Mouse (Mus musculus): ENCODE results near the gene Ell2. TPM values are rescaled to one million over a fixed set of nuclear protein-coding genes. Genes with fewer than 3 reads are reported as not detected.

Ell2 gene
- polyA plus RNA-seq, 1 experiment = 27.3 TPM

DNA sequence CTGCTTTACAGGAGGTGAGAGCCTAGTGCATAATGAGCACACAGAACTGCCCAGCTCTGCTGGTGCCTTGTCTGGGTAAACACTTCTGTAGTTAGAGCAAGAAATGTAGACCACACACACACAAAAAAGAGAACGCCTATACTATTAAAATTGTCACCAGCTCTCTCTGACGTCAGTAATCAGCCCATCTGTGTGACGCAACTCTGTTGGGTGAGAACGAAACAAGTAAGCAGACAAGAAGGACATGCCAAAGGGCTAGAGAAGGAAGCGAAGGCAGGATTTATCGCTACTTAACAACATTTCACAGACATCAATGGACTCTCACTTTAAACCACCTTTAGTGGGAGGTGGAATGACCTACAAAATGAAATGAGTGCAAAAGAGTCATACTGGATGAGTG lies 71.6 kb downstream of the Ell2 start:
- 53% methylated on average over 6 of the region's 6 CpGs for WGBS
- Histone ChIP-seq H3K27ac (ENCODE audit: control insufficient read depth, insufficient read depth, low read depth, low read length, poor library complexity) (no peak overlapping the region), H3K4me3 (replicated peaks; ENCODE audit: control insufficient read depth, low read depth, low read length) (no peak overlapping the region)

DNA sequence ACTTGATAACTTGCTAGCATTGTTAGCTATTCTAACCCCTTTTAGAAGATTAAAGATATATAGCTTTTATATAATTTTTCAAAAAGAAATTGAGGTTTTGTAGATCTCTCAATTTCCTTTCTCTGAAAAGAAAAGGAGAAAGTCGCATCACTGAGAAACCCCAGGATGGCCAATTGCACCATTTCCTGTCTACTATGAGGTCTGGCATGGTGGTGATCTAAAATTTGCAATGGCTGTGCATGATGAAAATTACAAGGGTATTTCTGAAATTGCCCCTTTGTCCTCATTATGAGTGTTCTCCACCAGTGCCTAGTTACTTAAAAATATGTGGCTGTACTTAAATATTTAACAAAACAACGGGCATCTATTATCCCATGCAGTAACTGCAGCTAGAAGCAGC lies 72.6 kb downstream of the Ell2 start:
- Histone ChIP-seq H3K27ac (ENCODE audit: control insufficient read depth, insufficient read depth, low read depth, low read length, poor library complexity) (no peak overlapping the region), H3K4me1 (ENCODE audit: control insufficient read depth, insufficient read depth, low read length) (no peaks in the 10 kb centered on the region; the same call in none of the 2 replicates), H3K4me3 (replicated peaks; ENCODE audit: control insufficient read depth, low read depth, low read length) (no peak overlapping the region)
- no peak for TF ChIP-seq POLR2A (IDR thresholded peaks at IDR 0.05; ENCODE audit: borderline replicate concordance, control insufficient read depth, low read depth, low read length)
- no peak for TF ChIP-seq CTCF (IDR thresholded peaks at IDR 0.05; ENCODE audit: control insufficient read depth, insufficient read depth, low read length)
- WGBS = 54% methylated on average over 2 of the region's 2 CpGs

More for the DNA sequence above, 71.6 kb downstream of the Ell2 start:
- TF ChIP-seq CTCF (IDR thresholded peaks at IDR 0.05; ENCODE audit: control insufficient read depth, insufficient read depth, low read length) = no peak
- TF ChIP-seq POLR2A (IDR thresholded peaks at IDR 0.05; ENCODE audit: borderline replicate concordance, control insufficient read depth, low read depth, low read length) = no peak
- H3K4me1 ChIP-seq (ENCODE audit: control insufficient read depth, insufficient read depth, low read length) = no peaks in the 10 kb centered on the region; the same call in none of the 2 replicates

DNA sequence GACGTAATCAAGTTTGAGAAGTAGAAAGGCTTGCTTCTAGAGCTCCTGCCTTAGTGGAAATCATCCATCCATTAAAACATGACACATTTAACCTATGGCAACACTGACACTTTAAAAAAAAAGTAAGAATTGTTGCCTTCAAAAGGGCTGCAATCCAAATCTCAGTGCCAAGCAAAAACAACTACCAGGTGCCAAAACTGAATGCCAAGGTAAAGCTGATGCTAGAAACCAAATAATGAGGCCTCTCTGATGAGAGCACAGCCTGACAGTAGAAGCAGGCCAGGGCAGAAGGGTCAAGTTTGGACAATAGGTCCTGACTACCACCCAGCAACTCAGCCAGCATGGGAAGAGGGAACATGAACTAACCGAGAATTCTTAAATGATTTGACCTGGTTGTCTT lies 73.5 kb downstream of the Ell2 start:
- WGBS = 86% methylated on average over 2 of the region's 2 CpGs
- TF ChIP-seq POLR2A (IDR thresholded peaks at IDR 0.05; ENCODE audit: borderline replicate concordance, control insufficient read depth, low read depth, low read length) (no peak), CTCF (IDR thresholded peaks at IDR 0.05; ENCODE audit: control insufficient read depth, insufficient read depth, low read length) (no peak)
- Histone ChIP-seq H3K4me3 (replicated peaks; ENCODE audit: control insufficient read depth, low read depth, low read length) (no peak overlapping the region), H3K27ac (ENCODE audit: control insufficient read depth, insufficient read depth, low read depth, low read length, poor library complexity) (no peak overlapping the region), H3K4me1 (ENCODE audit: control insufficient read depth, insufficient read depth, low read length) (no peaks in the 10 kb centered on the region; the same call in none of the 2 replicates)

DNA sequence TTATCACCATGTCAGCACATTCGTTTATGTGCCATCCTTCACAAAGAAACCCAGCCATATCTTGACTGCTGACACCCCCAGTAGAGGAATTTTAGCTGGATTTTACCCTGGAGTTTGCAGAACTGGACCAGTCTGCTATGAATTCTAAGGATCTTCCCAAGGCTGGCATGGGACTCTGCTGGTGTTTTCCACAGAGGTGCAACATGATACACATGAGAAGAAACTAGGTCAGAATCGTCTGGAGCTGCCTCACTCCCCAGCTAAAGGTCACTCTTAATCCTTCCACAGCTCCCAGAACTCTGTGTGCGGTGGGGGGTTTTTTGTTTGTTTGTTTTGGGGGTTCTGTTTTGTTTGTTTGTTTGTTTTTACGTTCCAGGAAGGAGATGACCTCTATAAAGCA lies 79.2 kb downstream of the Ell2 start:
- 78% methylated on average over 4 of the region's 4 CpGs for WGBS
- Histone ChIP-seq H3K4me1 (ENCODE audit: control insufficient read depth, insufficient read depth, low read length) (peaks cover 4% of the 10 kb centered on the region), H3K4me3 (replicated peaks; ENCODE audit: control insufficient read depth, low read depth, low read length) (no peak overlapping the region), H3K27ac (ENCODE audit: control insufficient read depth, insufficient read depth, low read depth, low read length, poor library complexity) (no peak overlapping the region)
- TF ChIP-seq POLR2A (IDR thresholded peaks at IDR 0.05; ENCODE audit: borderline replicate concordance, control insufficient read depth, low read depth, low read length) = no peak
- no peak for TF ChIP-seq CTCF (IDR thresholded peaks at IDR 0.05; ENCODE audit: control insufficient read depth, insufficient read depth, low read length)

DNA sequence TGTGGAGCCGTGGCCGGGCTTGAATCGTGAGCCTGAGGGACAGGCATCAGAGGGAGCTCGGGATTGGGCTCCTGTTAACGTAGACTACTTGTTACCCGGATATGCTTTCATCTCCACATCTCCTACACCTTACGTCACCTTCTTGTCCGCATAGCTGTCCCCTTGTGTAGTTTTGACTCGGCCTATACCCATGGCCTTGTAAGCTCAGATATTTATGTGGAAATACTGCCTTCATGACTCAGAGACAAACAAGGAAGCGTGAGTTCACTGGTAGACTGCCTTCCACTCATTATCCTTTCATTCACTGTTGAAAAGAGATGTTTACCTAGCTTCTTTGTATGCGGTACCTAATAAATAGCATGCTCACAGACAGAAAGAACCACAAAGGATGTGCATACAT lies 79.7 kb downstream of the Ell2 start:
- Histone ChIP-seq H3K4me1 (ENCODE audit: control insufficient read depth, insufficient read depth, low read length) (peaks cover 4% of the 10 kb centered on the region), H3K4me3 (replicated peaks; ENCODE audit: control insufficient read depth, low read depth, low read length) (no peak overlapping the region), H3K27ac (ENCODE audit: control insufficient read depth, insufficient read depth, low read depth, low read length, poor library complexity) (no peak overlapping the region)
- 90% methylated on average over 11 of the region's 11 CpGs for WGBS
- no peak for TF ChIP-seq CTCF (IDR thresholded peaks at IDR 0.05; ENCODE audit: control insufficient read depth, insufficient read depth, low read length)
- no peak for TF ChIP-seq POLR2A (IDR thresholded peaks at IDR 0.05; ENCODE audit: borderline replicate concordance, control insufficient read depth, low read depth, low read length)

DNA sequence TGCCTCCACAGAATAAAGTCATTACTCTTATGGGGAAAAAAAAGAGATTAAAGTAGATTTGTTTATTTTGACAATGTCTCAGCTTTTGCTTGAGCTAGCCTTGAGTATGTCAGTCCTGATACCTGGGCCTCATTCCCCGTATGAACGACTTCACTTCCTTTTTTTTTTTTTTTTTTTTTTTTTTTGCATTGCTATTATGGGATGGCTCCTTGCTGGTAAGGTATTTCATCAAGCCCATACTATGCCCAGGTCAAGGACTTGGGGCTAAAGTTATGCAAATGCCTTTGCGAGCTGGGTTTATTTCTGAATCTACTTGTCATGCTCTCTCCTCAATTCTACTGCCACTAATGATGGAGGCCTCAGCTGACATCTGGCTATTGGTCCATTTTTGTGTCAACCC lies 80.8 kb downstream of the Ell2 start:
- WGBS = 36% methylated on average over 3 of the region's 3 CpGs
- no peak overlapping the region for H3K4me3 ChIP-seq (replicated peaks; ENCODE audit: control insufficient read depth, low read depth, low read length)
- no peak overlapping the region for H3K27ac ChIP-seq (ENCODE audit: control insufficient read depth, insufficient read depth, low read depth, low read length, poor library complexity)
- no peak for TF ChIP-seq CTCF (IDR thresholded peaks at IDR 0.05; ENCODE audit: control insufficient read depth, insufficient read depth, low read length)
- no peak for TF ChIP-seq POLR2A (IDR thresholded peaks at IDR 0.05; ENCODE audit: borderline replicate concordance, control insufficient read depth, low read depth, low read length)
- H3K4me1 ChIP-seq (ENCODE audit: control insufficient read depth, insufficient read depth, low read length) = peaks cover 4% of the 10 kb centered on the region

DNA sequence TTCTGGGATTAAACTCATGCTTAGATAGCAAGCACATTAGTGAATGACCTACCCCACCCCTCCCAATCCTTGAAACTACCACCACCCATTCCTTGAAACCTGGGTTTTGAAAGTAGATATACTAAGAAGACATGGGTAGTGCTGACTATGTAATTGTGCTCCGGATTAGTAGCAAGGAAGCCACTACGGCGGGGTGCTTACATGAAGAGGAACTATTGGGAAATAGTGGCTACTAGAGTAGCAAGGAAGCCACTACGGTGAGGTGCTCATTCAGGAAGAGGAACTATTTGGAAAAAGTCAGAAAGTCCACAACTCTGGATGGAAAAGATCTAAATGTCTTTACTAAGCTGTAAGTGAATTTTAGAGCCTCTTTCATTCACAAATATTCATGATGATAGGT lies 81.6 kb downstream of the Ell2 start:
- H3K27ac ChIP-seq (ENCODE audit: control insufficient read depth, insufficient read depth, low read depth, low read length, poor library complexity) = no peak overlapping the region
- H3K4me3 ChIP-seq (replicated peaks; ENCODE audit: control insufficient read depth, low read depth, low read length) = no peak overlapping the region
- peaks cover 4% of the 10 kb centered on the region for H3K4me1 ChIP-seq (ENCODE audit: control insufficient read depth, insufficient read depth, low read length)
- TF ChIP-seq CTCF (IDR thresholded peaks at IDR 0.05; ENCODE audit: control insufficient read depth, insufficient read depth, low read length) = no peak
- TF ChIP-seq POLR2A (IDR thresholded peaks at IDR 0.05; ENCODE audit: borderline replicate concordance, control insufficient read depth, low read depth, low read length) = no peak
- WGBS = 15% methylated on average over 4 of the region's 4 CpGs

DNA sequence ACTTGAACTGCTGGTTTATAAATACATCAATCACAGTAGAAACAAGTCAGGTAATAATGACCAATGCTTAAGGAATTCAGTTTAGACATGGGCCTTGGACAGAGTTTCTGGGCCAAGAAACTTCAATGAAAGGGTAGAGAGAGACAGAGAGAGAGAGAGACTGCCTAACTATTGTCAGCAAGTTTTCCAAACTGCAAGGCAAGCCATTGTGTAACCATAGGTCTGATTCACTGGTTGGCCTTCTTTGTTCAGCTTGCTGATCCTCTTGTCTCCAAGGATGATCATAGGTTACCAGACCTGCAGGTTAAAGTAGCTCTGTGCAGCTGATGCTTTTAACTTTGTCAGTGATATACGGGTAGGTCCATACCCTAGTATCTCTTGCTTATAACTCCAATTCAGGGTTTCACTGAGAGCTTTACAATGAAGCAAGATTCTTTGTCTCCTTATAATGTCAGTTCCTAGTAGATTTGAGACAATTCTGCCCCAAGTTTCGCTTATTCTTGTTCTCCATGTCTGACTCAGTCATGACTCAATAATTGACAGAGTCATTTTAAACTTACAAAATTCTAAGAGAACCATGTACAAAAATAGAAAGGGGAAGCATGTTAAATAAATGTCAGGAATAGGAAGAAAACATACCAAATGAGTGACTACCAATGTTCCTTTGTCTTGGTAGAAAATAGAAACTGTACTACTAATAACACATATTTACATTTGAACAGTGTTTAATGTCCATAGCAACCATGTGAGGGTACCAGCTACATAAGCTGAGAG lies 82.7 kb downstream of the Ell2 start:
- Histone ChIP-seq H3K4me1 (ENCODE audit: control insufficient read depth, insufficient read depth, low read length) (peaks cover 4% of the 10 kb centered on the region), H3K4me3 (replicated peaks; ENCODE audit: control insufficient read depth, low read depth, low read length) (no peak overlapping the region), H3K27ac (ENCODE audit: control insufficient read depth, insufficient read depth, low read depth, low read length, poor library complexity) (peak overlapping the region; percentile 45; the same call in 1 of the 2 replicates)
- no peak for TF ChIP-seq POLR2A (IDR thresholded peaks at IDR 0.05; ENCODE audit: borderline replicate concordance, control insufficient read depth, low read depth, low read length)
- TF ChIP-seq CTCF (IDR thresholded peaks at IDR 0.05; ENCODE audit: control insufficient read depth, insufficient read depth, low read length) = no peak
- 48% methylated on average over 2 of the region's 2 CpGs for WGBS
